Mouse (Mus musculus) G1E (cell line): ENCODE measurements around the gene Ccdc3.

Experiments
- CTCF ChIP-seq: IDR thresholded peaks from 2 replicates; pipeline ENCODE4 v1.5.1; 2012; ENCODE audit warnings: low read depth, low read length, inconsistent platforms, mixed read lengths
- GATA1 ChIP-seq: IDR thresholded peaks from 2 replicates; pipeline ENCODE4 v1.6.1; 2012; ENCODE audit warnings: borderline replicate concordance, low read length, inconsistent platforms, mixed read lengths

DNA sequence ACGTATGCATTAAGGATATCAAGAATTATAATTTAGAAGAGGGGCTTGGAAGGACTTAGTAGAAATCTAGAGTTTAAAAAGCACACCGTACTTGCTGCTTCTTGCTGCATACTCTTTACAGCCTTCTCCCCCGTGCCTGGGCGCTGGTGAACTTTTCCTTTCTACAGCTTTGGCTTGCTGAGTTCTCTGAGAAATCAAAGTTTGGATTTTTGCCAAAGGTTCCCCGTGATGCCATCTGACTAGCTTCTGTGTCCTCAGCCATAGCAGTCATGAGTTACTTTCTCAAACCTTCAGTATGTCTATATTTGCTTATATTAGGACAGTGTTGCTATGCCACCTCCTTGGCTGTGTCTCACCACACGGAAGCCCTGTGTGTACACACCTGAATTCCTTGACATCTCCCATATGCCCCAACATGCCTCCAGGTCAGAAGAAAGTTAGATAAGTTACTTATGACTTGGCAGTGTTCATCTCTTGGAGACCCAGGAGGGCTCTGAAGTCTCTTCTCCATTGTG is 57.2 kb downstream of the Ccdc3 start:
- TF ChIP-seq CTCF (no peak), GATA1 (no peak)
